Comparison of ENCODE assay signal across 23 mouse cellular contexts in genomic region chr15:85765022-85765421, GRCm38 (mm10). TPM values are rescaled to one million over a fixed set of nuclear protein-coding genes. Genes with fewer than 3 reads are reported as not detected.
DNase-seq lines count a peak whose midpoint lies in the region; ATAC-seq and TF ChIP-seq lines count a peak whose summit lies in the region.
"Had no signal": no experiment of that assay in that cellular context is flagged by ENCODE, and none has a peak within 500 bp of the region (broad histone marks: within the 10 kb centered on the region; RNA-seq: fewer than 3 reads in every experiment).

No protein-coding gene starts in this region.

- intact Hi-C loops in heart, postnatal 10 days (cut with DNase I) = no loop called here

- H3K27me3 ChIP-seq in heart, embryonic 10.5 days (ENCODE audit: insufficient read depth, poor library complexity, severe bottlenecking) = 0 out of 2 replicates have a peak, but pooled peaks cover 6% of the 10 kb centered on the region
- peaks cover 11% of the 10 kb centered on the region; the same call in 1 of the 2 replicates for H3K27me3 ChIP-seq in heart, embryonic 12.5 days (replicated peaks)
- H3K27me3 ChIP-seq in liver, adult 2 months (ENCODE audit: control insufficient read depth, insufficient read depth, low read length) = no peaks in the 10 kb centered on the region
- no peaks in the 10 kb centered on the region; the same call in 1 of the 2 replicates for H3K27me3 ChIP-seq in liver, embryonic 12.5 days (replicated peaks)
- H3K27me3 ChIP-seq in liver, postnatal 0 days (ENCODE audit: insufficient read depth, low read length) = no peaks in the 10 kb centered on the region
- H3K27me3 ChIP-seq: Patski had no signal

- H3K4me3 ChIP-seq in heart, embryonic 10.5 days = no peak overlapping the region
- no peak overlapping the region for H3K4me3 ChIP-seq in heart, embryonic 12.5 days
- H3K4me3 ChIP-seq in liver, adult 2 months (ENCODE audit: insufficient read depth, low read depth, low read length) = no peak overlapping the region
- no peak overlapping the region for H3K4me3 ChIP-seq in liver, embryonic 12.5 days
- H3K4me3 ChIP-seq in liver, postnatal 0 days (ENCODE audit: low read depth, low read length) = no peak overlapping the region

- H3K79me2 ChIP-seq in liver, adult 2 months (ENCODE audit: control insufficient read depth, insufficient read depth, low read length) = peaks cover 21% of the 10 kb centered on the region

- TF ChIP-seq POLR2A in liver, adult 2 months (IDR thresholded peaks at IDR 0.05; ENCODE audit: extremely low read depth, insufficient read depth, low read length) = no peak

- H3K36me3 ChIP-seq in heart, embryonic 10.5 days = no peaks in the 10 kb centered on the region
- H3K36me3 ChIP-seq in heart, embryonic 12.5 days = no peaks in the 10 kb centered on the region
- H3K36me3 ChIP-seq in liver, adult 2 months (ENCODE audit: control insufficient read depth, insufficient read depth, low read length) = peaks cover 25% of the 10 kb centered on the region; the same call in 1 of the 2 replicates
- no peaks in the 10 kb centered on the region for H3K36me3 ChIP-seq in liver, embryonic 12.5 days
- no peaks in the 10 kb centered on the region for H3K36me3 ChIP-seq in liver, postnatal 0 days (replicated peaks; ENCODE audit: insufficient read depth, low read length)
- H3K36me3 ChIP-seq: G1E had no signal

- no peak overlapping the region for H3K4me2 ChIP-seq in heart, embryonic 12.5 days
- H3K4me2 ChIP-seq in liver, embryonic 12.5 days = no peak overlapping the region
- no peak overlapping the region for H3K4me2 ChIP-seq in liver, postnatal 0 days (ENCODE audit: low read depth, low read length)

- DNase-seq in heart, adult 11 months = peak; percentile 56
- DNase-seq in heart, postnatal 10 days = no peak
- DNase-seq in heart, embryonic 10.5 days (ENCODE audit: low spot score) = peak; percentile 66
- DNase-seq in liver, adult 2 months (ENCODE audit: extremely low read depth, low read depth, low spot score) = no peak
- no peak for DNase-seq in liver, postnatal 0 days
- no peak for DNase-seq in liver
- DNase-seq: adrenal gland, adult 2 months; adrenal gland, adult 8-10 months; adrenal gland, postnatal 10 days; adrenal gland, postnatal 14 days; adrenal gland, postnatal 25 days; adrenal gland, postnatal 36 days; B cell, adult 2 months; cerebellum, adult 11 months; cerebellum, adult 11-12 months had no signal

- ATAC-seq in heart, embryonic 12.5 days (ENCODE audit: insufficient number of reproducible peaks, low FRiP score) = no peak
- ATAC-seq in liver, embryonic 12.5 days = no peak
- no peak for ATAC-seq in liver, postnatal 0 days
- ATAC-seq: activated CD4-positive, CD25-positive, alpha-beta regulatory T cell, adult 4 months; CD4-positive, CD25-positive, alpha-beta regulatory T cell, adult 4 months; Patski had no signal

- H3K9ac ChIP-seq in heart, embryonic 12.5 days = no peak overlapping the region
- no peak overlapping the region for H3K9ac ChIP-seq in liver, adult 2 months (ENCODE audit: low read depth, low read length)
- no peak overlapping the region for H3K9ac ChIP-seq in liver, embryonic 12.5 days
- no peak overlapping the region for H3K9ac ChIP-seq in liver, postnatal 0 days (replicated peaks)

- no peak for TF ChIP-seq EP300 in liver, postnatal 0 days (IDR thresholded peaks at IDR 0.05; ENCODE audit: low read depth)

- H3K4me1 ChIP-seq in heart, embryonic 10.5 days = no peaks in the 10 kb centered on the region
- H3K4me1 ChIP-seq in heart, embryonic 12.5 days (replicated peaks) = no peaks in the 10 kb centered on the region
- peaks cover 47% of the 10 kb centered on the region for H3K4me1 ChIP-seq in liver, adult 2 months (ENCODE audit: control insufficient read depth, insufficient read depth, low read length)
- no peaks in the 10 kb centered on the region for H3K4me1 ChIP-seq in liver, embryonic 12.5 days
- no peaks in the 10 kb centered on the region; the same call in 1 of the 2 replicates for H3K4me1 ChIP-seq in liver, postnatal 0 days (ENCODE audit: insufficient read depth)

- H3K27ac ChIP-seq in heart, embryonic 10.5 days = no peak overlapping the region
- H3K27ac ChIP-seq in heart, embryonic 12.5 days (ENCODE audit: poor library complexity, severe bottlenecking) = no peak overlapping the region
- 0 out of 2 replicates have a peak overlapping the region, but pooled peaks have one; percentile 22 for H3K27ac ChIP-seq in liver, adult 2 months (replicated peaks; ENCODE audit: insufficient read depth, low read depth, low read length)
- H3K27ac ChIP-seq in liver, embryonic 12.5 days = no peak overlapping the region
- 0 out of 2 replicates have a peak overlapping the region, but pooled peaks have one; percentile 6 for H3K27ac ChIP-seq in liver, postnatal 0 days (ENCODE audit: low read depth)

- H3K9me3 ChIP-seq in heart, embryonic 10.5 days = no peaks in the 10 kb centered on the region
- H3K9me3 ChIP-seq in heart, embryonic 12.5 days (replicated peaks) = no peaks in the 10 kb centered on the region
- H3K9me3 ChIP-seq in liver, embryonic 12.5 days (replicated peaks) = no peaks in the 10 kb centered on the region
- H3K9me3 ChIP-seq in liver, postnatal 0 days (ENCODE audit: low read length) = no peaks in the 10 kb centered on the region
- H3K9me3 ChIP-seq: G1E had no signal

- TF ChIP-seq CTCF in liver, adult 2 months (IDR thresholded peaks at IDR 0.05; ENCODE audit: low read depth, low read length) = no peak
- TF ChIP-seq CTCF in liver, postnatal 0 days (IDR thresholded peaks at IDR 0.05; ENCODE audit: low read depth) = no peak

- 37% methylated on average over 3 of the region's 3 CpGs for WGBS in heart, embryonic 10.5 days
- 43% methylated on average over 3 of the region's 3 CpGs for WGBS in heart, embryonic 12.5 days
- 44% methylated on average over 3 of the region's 3 CpGs for WGBS in liver, adult 2 months
- WGBS in liver, embryonic 12.5 days (ENCODE audit: insufficient replicate concordance) = 45% methylated on average over 3 of the region's 3 CpGs
- 45% methylated on average over 3 of the region's 3 CpGs for WGBS in liver, postnatal 0 days (ENCODE audit: insufficient replicate concordance)

RNA-seq across cellular contexts. Expression of gene Ppara, which starts 30.2 kb away (rescaled TPM):
- 10 to 100 TPM; 39.2 to 52.4 TPM for total RNA-seq in heart, postnatal 10 days (2021)
- 0.88 and 2.0 TPM in 2 replicates for polyA plus RNA-seq in heart, embryonic 10.5 days (2016; fragmentation: Nextera tagmentation; extraction: Ambion mirVana)
- polyA plus RNA-seq in heart, embryonic 12.5 days (2016; fragmentation: Nextera tagmentation; extraction: Ambion mirVana) = 2.3 and 3.3 TPM in 2 replicates
- 184 and 206 TPM in 2 replicates for total RNA-seq in liver, adult 2 months (2014; rRNA removed)
- polyA plus RNA-seq in liver, adult 2 months (2012; rRNA removed) = 36.2 and 39.8 TPM in 2 replicates
- polyA plus RNA-seq in liver, embryonic 12.5 days (2016; fragmentation: Nextera tagmentation; extraction: Ambion mirVana) = 5.7 TPM in 2 replicates
- polyA plus RNA-seq in liver, postnatal 0 days (2015; fragmentation: Nextera tagmentation; extraction: Ambion mirVana) = 169 and 185 TPM in 2 replicates
- total RNA-seq: CH12.LX had no signal
- polyA plus RNA-seq: G1E had no signal

RNA-seq across cellular contexts. Expression of gene Cdpf1, which starts 46.5 kb away (rescaled TPM):
- 10 to 100 TPM; 39.2 to 40.9 TPM for total RNA-seq in heart, postnatal 10 days (2021)
- polyA plus RNA-seq in heart, embryonic 10.5 days (2016; fragmentation: Nextera tagmentation; extraction: Ambion mirVana) = 50.9 and 54.2 TPM in 2 replicates
- polyA plus RNA-seq in heart, embryonic 12.5 days (2016; fragmentation: Nextera tagmentation; extraction: Ambion mirVana) = 34.4 and 35.7 TPM in 2 replicates
- total RNA-seq in liver, adult 2 months (2014; rRNA removed) = 10.1 and 11.6 TPM in 2 replicates
- polyA plus RNA-seq in liver, adult 2 months (2012; rRNA removed) = 18.3 and 19.6 TPM in 2 replicates
- polyA plus RNA-seq in liver, embryonic 12.5 days (2016; fragmentation: Nextera tagmentation; extraction: Ambion mirVana) = 28.6 and 29.4 TPM in 2 replicates
- 12.9 and 14.1 TPM in 2 replicates for polyA plus RNA-seq in liver, postnatal 0 days (2015; fragmentation: Nextera tagmentation; extraction: Ambion mirVana)

RNA-seq across cellular contexts. Expression of gene Pkdrej, which starts 56.5 kb away (rescaled TPM):
- total RNA-seq in heart, postnatal 10 days (2021) = 1 to 10 TPM; 2.3 to 2.9 TPM
- 0.05 and 0.13 TPM in 2 replicates for polyA plus RNA-seq in heart, embryonic 10.5 days (2016; fragmentation: Nextera tagmentation; extraction: Ambion mirVana)
- 0.14 and 0.19 TPM in 2 replicates for polyA plus RNA-seq in heart, embryonic 12.5 days (2016; fragmentation: Nextera tagmentation; extraction: Ambion mirVana)
- total RNA-seq in liver, adult 2 months (2014; rRNA removed) = under 0.01 and 0.09 TPM in 2 replicates
- polyA plus RNA-seq in liver, adult 2 months (2012; rRNA removed) = 0.01 TPM in 2 replicates
- polyA plus RNA-seq in liver, embryonic 12.5 days (2016; fragmentation: Nextera tagmentation; extraction: Ambion mirVana) = 0.07 and 0.12 TPM in 2 replicates
- polyA plus RNA-seq in liver, postnatal 0 days (2015; fragmentation: Nextera tagmentation; extraction: Ambion mirVana) = 0.02 TPM in 1 of 2 replicates, not detected in the other
- total RNA-seq: CH12.LX had no signal
- polyA plus RNA-seq: activated CD4-positive, CD25-positive, alpha-beta regulatory T cell, adult 4 months; C2C12; CD4-positive, CD25-positive, alpha-beta regulatory T cell, adult 4 months; G1E had no signal

Comparison
In these comparisons a context has a peak if more than half of its experiments do, and no peak if none do; other contexts are left out.
1. DNase-seq: peak in heart, adult 11 months (single experiment) and heart, embryonic 10.5 days (single experiment); none in heart, postnatal 10 days (0 of 2), liver, adult 2 months (single experiment), liver, postnatal 0 days (single experiment) and liver (single experiment).
2. H3K27ac ChIP-seq: peak in liver, adult 2 months (single experiment) and liver, postnatal 0 days (single experiment); none in heart, embryonic 10.5 days (single experiment), heart, embryonic 12.5 days (single experiment) and liver, embryonic 12.5 days (single experiment).